Mouse (Mus musculus): ENCODE data around the gene Igf2bp2. TPM values are rescaled to one million over a fixed set of nuclear protein-coding genes. Genes with fewer than 3 reads are reported as not detected.

Igf2bp2 gene
- polyA plus RNA-seq, 1 experiment: 24.3 TPM

DNA sequence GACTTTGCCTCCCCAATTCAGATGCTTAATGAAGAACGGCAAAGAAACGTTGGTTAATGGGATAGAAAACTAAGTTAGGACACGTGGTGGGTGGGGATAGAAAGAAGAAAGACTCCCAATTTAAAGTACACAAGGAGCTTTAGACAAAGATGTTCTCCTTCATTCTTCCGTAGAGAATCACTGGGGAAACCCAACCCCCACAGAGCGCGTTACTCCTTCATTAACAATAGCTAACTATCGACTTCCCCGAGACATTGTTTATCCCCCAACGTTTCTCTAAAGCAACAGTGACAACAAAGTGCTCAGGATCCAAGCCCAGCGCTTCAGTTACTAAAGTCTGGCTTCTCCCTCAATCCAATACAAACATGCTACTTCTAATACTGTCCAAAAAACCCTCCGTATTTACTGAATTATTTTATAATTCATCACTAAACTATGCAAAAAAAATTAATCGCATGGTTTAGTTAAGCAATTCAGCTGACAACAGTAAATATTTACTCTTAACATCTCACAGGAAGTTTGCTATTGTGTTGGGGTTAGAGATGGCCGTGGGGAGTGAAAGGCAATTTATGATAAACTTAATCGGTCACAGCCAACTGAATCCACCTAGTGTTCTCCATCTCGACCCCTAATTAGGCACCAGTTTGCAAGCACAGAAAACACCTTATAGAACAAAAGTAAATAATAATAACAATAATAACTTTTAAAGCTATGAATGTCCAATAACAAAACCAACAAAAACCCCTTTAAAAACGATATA, 2.5 kb downstream of the Igf2bp2 start:
- no peak for TF ChIP-seq MYOG (IDR thresholded peaks at IDR 0.05; ENCODE audit: control insufficient read depth, extremely low read depth, insufficient read length)
- no peak for TF ChIP-seq MYOD1 (IDR thresholded peaks at IDR 0.05; ENCODE audit: control insufficient read depth, insufficient read length, low read depth)

DNA sequence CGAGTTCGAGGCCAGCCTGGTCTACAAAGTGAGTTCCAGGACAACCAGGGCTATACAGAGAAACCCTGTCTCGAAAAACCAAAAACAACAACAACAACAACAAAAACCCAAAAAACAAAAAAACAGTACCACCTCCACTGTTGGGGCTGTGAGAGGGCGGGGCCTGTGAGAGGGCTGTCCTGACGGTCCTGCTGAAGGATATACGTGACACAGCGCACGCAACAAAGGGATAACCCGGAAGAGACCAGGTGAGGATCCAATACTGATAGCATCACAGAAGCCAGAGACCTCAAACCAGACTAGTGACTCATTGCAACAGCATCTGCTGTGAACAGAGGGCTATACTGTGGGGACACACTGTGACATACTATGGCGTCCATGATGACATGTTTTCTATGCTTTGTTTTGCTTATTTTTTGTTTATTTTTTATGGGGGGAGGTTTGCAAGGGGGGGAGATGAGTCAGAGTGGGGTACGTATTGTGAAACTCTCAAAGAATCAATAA, 10.1 kb downstream of the Igf2bp2 start:
- H3K79me3 ChIP-seq (ENCODE audit: low read depth): peaks cover 62% of the 10 kb centered on the region
- no peaks in the 10 kb centered on the region for H3K27me3 ChIP-seq (ENCODE audit: control insufficient read depth, insufficient read depth, insufficient read length)
- peaks cover 96% of the 10 kb centered on the region for H3K79me2 ChIP-seq (ENCODE audit: control insufficient read depth, insufficient read depth)
- no peak overlapping the region for H3ac ChIP-seq (ENCODE audit: control insufficient read depth, insufficient read length, low read depth)
- peak; percentile 81 for TF ChIP-seq CEBPB (IDR thresholded peaks at IDR 0.05; ENCODE audit: low read depth)
- TF ChIP-seq MYOG (IDR thresholded peaks at IDR 0.05; ENCODE audit: control insufficient read depth, extremely low read depth, insufficient read length): no peak
- TF ChIP-seq CTCF (IDR thresholded peaks at IDR 0.05; ENCODE audit: control insufficient read depth, insufficient read depth, insufficient read length): no peak
- no peak for TF ChIP-seq USF1 (IDR thresholded peaks at IDR 0.05; ENCODE audit: low read depth)
- TF ChIP-seq MAX (IDR thresholded peaks at IDR 0.05): no peak
- peak; percentile 47 for TF ChIP-seq MYOD1 (IDR thresholded peaks at IDR 0.05; ENCODE audit: control insufficient read depth, insufficient read length, low read depth)
- no peak overlapping the region for H3K4me3 ChIP-seq (ENCODE audit: insufficient read depth, poor library complexity, severe bottlenecking)
- H3K36me3 ChIP-seq (ENCODE audit: control insufficient read depth, insufficient read depth): no peaks in the 10 kb centered on the region

More for the DNA sequence above, 2.5 kb downstream of the Igf2bp2 start:
- Histone ChIP-seq H3K79me3 (ENCODE audit: low read depth) (peaks cover 56% of the 10 kb centered on the region), H3K4me3 (ENCODE audit: insufficient read depth, poor library complexity, severe bottlenecking) (peak overlapping the region; percentile 82), H3ac (ENCODE audit: control insufficient read depth, insufficient read length, low read depth) (no peak overlapping the region), H3K79me2 (ENCODE audit: control insufficient read depth, insufficient read depth) (peaks cover 70% of the 10 kb centered on the region), H3K27me3 (ENCODE audit: control insufficient read depth, insufficient read depth, insufficient read length) (no peaks in the 10 kb centered on the region), H3K36me3 (ENCODE audit: control insufficient read depth, insufficient read depth) (no peaks in the 10 kb centered on the region)

DNA sequence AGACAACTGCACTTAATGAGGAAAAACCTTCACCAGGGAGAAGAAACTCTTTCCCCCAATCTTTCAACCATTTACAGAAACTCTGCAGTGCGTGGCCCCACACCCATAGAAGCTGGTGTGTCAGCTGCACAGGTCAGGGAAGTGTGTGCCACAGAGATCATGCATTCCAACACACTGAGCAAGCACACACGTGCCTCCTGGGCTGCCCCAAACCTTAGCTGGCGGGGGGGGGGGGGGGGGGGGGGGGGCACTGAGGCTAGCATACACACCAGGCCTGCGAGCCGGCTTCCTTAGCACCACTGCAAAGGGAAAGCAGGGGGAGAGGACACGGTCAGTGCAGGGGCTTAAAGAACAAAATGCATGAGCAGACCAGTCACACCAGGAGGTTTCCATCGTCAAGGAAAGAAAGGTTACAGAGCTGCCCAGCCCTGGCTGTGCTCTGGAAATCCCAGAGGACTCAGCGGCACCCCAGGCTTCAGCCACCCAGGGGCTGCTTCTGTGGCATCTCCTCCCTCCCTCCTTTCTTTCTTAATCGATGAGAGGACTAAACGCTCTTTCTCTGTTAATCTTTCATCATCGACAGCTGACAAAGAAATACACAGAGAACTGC, 11.3 kb downstream of the Igf2bp2 start:
- H3K27me3 ChIP-seq (ENCODE audit: control insufficient read depth, insufficient read depth, insufficient read length): no peaks in the 10 kb centered on the region
- H3K79me2 ChIP-seq (ENCODE audit: control insufficient read depth, insufficient read depth): peaks cover 100% of the 10 kb centered on the region
- peaks cover 70% of the 10 kb centered on the region for H3K79me3 ChIP-seq (ENCODE audit: low read depth)
- no peak overlapping the region for H3ac ChIP-seq (ENCODE audit: control insufficient read depth, insufficient read length, low read depth)
- no peaks in the 10 kb centered on the region for H3K36me3 ChIP-seq (ENCODE audit: control insufficient read depth, insufficient read depth)
- H3K4me3 ChIP-seq (ENCODE audit: insufficient read depth, poor library complexity, severe bottlenecking): no peak overlapping the region
- TF ChIP-seq MAX (IDR thresholded peaks at IDR 0.05) (no peak), CEBPB (IDR thresholded peaks at IDR 0.05; ENCODE audit: low read depth) (no peak), MYOG (IDR thresholded peaks at IDR 0.05; ENCODE audit: control insufficient read depth, extremely low read depth, insufficient read length) (no peak), CTCF (IDR thresholded peaks at IDR 0.05; ENCODE audit: control insufficient read depth, insufficient read depth, insufficient read length) (no peak), FOSL1 (IDR thresholded peaks at IDR 0.05; ENCODE audit: insufficient read depth, low read length, poor library complexity, severe bottlenecking) (no peak), MYOD1 (IDR thresholded peaks at IDR 0.05; ENCODE audit: control insufficient read depth, insufficient read length, low read depth) (peak; percentile 40), USF1 (IDR thresholded peaks at IDR 0.05; ENCODE audit: low read depth) (peak; percentile 9)

DNA sequence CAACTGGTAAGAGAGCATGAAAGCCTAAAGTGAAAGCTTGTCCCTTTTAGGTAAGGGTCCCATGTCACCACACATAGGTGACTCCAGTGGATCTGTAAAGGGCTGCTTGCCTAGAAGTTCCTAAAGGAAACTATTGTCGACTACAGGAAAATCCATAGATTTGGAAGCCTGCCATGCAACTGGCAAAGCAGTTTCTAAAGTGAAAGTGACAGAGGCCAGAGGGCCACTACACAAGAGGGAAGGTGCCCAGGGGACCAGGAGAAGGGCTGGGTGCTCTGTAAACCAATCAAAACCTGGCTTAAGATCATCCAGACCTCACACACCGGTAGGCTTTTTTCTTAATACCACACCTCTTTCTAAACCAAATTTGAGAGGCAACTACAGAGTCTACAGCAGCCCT, 12.7 kb downstream of the Igf2bp2 start:
- TF ChIP-seq CEBPB (IDR thresholded peaks at IDR 0.05; ENCODE audit: low read depth) (no peak), CTCF (IDR thresholded peaks at IDR 0.05; ENCODE audit: control insufficient read depth, insufficient read depth, insufficient read length) (no peak), MAX (IDR thresholded peaks at IDR 0.05) (no peak), USF1 (IDR thresholded peaks at IDR 0.05; ENCODE audit: low read depth) (no peak), MYOD1 (IDR thresholded peaks at IDR 0.05; ENCODE audit: control insufficient read depth, insufficient read length, low read depth) (no peak), MYOG (IDR thresholded peaks at IDR 0.05; ENCODE audit: control insufficient read depth, extremely low read depth, insufficient read length) (no peak), FOSL1 (IDR thresholded peaks at IDR 0.05; ENCODE audit: insufficient read depth, low read length, poor library complexity, severe bottlenecking) (no peak)
- Histone ChIP-seq H3K79me2 (ENCODE audit: control insufficient read depth, insufficient read depth) (peaks cover 100% of the 10 kb centered on the region), H3K36me3 (ENCODE audit: control insufficient read depth, insufficient read depth) (no peaks in the 10 kb centered on the region), H3ac (ENCODE audit: control insufficient read depth, insufficient read length, low read depth) (no peak overlapping the region), H3K27me3 (ENCODE audit: control insufficient read depth, insufficient read depth, insufficient read length) (no peaks in the 10 kb centered on the region), H3K79me3 (ENCODE audit: low read depth) (peaks cover 75% of the 10 kb centered on the region), H3K4me3 (ENCODE audit: insufficient read depth, poor library complexity, severe bottlenecking) (no peak overlapping the region)

DNA sequence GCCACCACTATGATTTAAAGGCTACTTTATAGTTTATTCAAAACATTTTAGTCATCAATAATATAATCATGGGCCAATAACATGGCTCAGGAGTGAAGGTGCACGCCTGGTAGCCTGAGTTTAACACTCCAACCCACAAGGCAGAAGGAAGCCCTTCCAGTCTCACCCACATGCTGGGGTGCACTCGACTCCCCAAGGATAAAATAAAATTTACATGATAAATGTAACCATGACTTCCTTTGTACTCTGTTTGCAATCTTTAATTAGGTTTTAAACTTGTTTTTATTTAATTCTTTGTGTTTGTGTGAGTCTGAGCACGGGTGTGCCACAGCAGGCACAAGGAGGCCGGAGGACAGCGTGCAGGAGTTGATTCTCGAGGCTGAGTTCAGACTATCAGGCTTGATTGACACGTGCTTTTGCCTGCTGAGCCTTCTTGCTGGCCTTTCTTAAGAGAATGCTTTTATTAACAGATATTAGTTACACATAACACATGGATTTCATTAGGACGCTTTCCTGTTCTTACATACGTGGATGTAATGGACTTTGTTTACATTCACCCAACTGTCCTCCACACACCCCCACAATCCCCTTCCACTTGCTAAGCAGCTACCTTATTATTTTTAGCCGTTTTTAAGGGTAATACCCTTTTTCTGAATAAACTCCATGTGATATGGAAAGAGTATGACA, 13.3 kb downstream of the Igf2bp2 start:
- no peaks in the 10 kb centered on the region for H3K36me3 ChIP-seq (ENCODE audit: control insufficient read depth, insufficient read depth)
- no peaks in the 10 kb centered on the region for H3K27me3 ChIP-seq (ENCODE audit: control insufficient read depth, insufficient read depth, insufficient read length)
- TF ChIP-seq MYOD1 (IDR thresholded peaks at IDR 0.05; ENCODE audit: control insufficient read depth, insufficient read length, low read depth): no peak
- no peak for TF ChIP-seq CTCF (IDR thresholded peaks at IDR 0.05; ENCODE audit: control insufficient read depth, insufficient read depth, insufficient read length)
- TF ChIP-seq MAX (IDR thresholded peaks at IDR 0.05): no peak
- TF ChIP-seq USF1 (IDR thresholded peaks at IDR 0.05; ENCODE audit: low read depth): no peak
- no peak for TF ChIP-seq FOSL1 (IDR thresholded peaks at IDR 0.05; ENCODE audit: insufficient read depth, low read length, poor library complexity, severe bottlenecking)
- no peak for TF ChIP-seq MYOG (IDR thresholded peaks at IDR 0.05; ENCODE audit: control insufficient read depth, extremely low read depth, insufficient read length)
- TF ChIP-seq CEBPB (IDR thresholded peaks at IDR 0.05; ENCODE audit: low read depth): no peak
- no peak overlapping the region for H3K4me3 ChIP-seq (ENCODE audit: insufficient read depth, poor library complexity, severe bottlenecking)
- no peak overlapping the region for H3ac ChIP-seq (ENCODE audit: control insufficient read depth, insufficient read length, low read depth)
- peaks cover 100% of the 10 kb centered on the region for H3K79me2 ChIP-seq (ENCODE audit: control insufficient read depth, insufficient read depth)
- peaks cover 76% of the 10 kb centered on the region for H3K79me3 ChIP-seq (ENCODE audit: low read depth)

Data from C2C12 (cell line).